Mouse (Mus musculus): ENCODE results near the gene Srebf2. TPM values are rescaled to one million over a fixed set of nuclear protein-coding genes. Genes with fewer than 3 reads are reported as not detected.

The Srebf2 gene
- polyA plus RNA-seq, 1 experiment from 2014 or later = 134 TPM

DNA sequence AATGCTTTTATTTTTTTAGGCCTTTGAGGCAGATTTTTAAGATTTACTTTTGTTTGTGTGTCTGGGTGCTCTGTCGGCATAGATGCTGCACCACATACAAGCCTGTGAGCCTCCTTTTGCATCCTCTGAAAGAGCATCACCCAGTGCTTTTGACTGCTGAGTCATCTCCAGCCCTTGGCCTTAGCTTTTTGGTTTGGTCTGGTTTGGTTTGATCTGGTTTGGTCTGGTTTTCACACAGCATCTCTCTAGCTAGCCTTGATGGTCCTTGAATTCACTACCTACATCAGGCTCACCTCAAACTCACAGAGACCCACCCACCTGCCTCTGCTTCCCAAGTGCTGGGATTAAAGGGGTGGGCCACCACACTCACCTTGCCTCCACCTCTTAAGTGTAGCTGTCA is 40.9 kb downstream of the Srebf2 start:
- Histone ChIP-seq H3K27ac (ENCODE audit: low read length) (no peak overlapping the region), H3K4me3 (ENCODE audit: low read length) (no peak overlapping the region), H3K9me3 (ENCODE audit: low read length) (peaks cover 2% of the 10 kb centered on the region; the same call in 1 of the 2 replicates), H3K4me1 (ENCODE audit: insufficient read depth, low read length) (0 out of 2 replicates have a peak, but pooled peaks cover 16% of the 10 kb centered on the region), H3K27me3 (ENCODE audit: insufficient read depth, low read length) (no peaks in the 10 kb centered on the region), H3K36me3 (ENCODE audit: insufficient read depth, low read length) (peaks cover 58% of the 10 kb centered on the region), H3K9ac (replicated peaks; ENCODE audit: low read length) (no peak overlapping the region), H3K4me2 (replicated peaks; ENCODE audit: low read depth, low read length) (no peak overlapping the region)
- 61% methylated on average over 1 of the region's 1 CpGs for WGBS
- no peak for ATAC-seq (ENCODE audit: low FRiP score, low TSS enrichment)

DNA sequence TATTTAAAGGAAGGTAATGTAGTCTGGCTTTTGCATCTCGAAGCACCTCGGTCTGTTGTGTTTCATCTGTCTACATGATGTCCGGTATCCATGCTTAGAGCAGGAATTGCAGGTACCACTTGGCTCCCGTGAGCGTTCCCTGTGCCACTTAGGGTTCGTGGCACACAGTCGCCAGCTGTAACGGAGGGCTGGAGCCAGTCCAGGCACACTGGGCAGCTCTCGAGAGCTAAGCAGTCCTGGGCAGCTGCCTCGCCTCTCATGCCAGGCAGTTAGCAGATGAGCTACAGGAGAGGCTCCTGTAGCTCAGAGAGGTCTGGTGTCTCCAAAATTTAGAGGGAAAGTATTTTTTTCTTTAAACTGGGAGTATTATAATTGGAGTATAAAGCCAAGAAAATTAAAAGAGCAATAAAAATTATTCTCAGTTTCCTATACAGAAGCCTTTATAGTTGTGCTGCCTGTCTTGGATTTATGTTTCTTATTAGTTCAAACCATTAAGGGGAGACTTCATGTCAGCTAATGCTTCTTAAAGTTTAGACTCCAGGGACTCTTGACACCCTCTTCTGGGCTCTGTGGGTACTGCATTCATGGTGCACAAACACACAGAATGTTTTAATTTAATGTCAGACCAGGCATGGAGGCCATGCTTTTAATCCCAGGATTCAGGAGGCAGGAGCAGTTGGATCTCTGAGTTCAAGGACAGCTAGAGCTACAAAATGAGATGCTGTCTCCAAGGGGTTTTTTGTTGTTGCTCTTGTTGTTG is 41.7 kb downstream of the Srebf2 start:
- Histone ChIP-seq H3K4me2 (replicated peaks; ENCODE audit: low read depth, low read length) (no peak overlapping the region), H3K4me1 (ENCODE audit: insufficient read depth, low read length) (0 out of 2 replicates have a peak, but pooled peaks cover 15% of the 10 kb centered on the region), H3K27ac (ENCODE audit: low read length) (no peak overlapping the region), H3K4me3 (ENCODE audit: low read length) (no peak overlapping the region), H3K36me3 (ENCODE audit: insufficient read depth, low read length) (peaks cover 59% of the 10 kb centered on the region), H3K9me3 (ENCODE audit: low read length) (peaks cover 2% of the 10 kb centered on the region; the same call in 1 of the 2 replicates), H3K27me3 (ENCODE audit: insufficient read depth, low read length) (no peaks in the 10 kb centered on the region), H3K9ac (replicated peaks; ENCODE audit: low read length) (no peak overlapping the region)
- 96% methylated on average over 10 of the region's 10 CpGs for WGBS
- no peak for ATAC-seq (ENCODE audit: low FRiP score, low TSS enrichment)

DNA sequence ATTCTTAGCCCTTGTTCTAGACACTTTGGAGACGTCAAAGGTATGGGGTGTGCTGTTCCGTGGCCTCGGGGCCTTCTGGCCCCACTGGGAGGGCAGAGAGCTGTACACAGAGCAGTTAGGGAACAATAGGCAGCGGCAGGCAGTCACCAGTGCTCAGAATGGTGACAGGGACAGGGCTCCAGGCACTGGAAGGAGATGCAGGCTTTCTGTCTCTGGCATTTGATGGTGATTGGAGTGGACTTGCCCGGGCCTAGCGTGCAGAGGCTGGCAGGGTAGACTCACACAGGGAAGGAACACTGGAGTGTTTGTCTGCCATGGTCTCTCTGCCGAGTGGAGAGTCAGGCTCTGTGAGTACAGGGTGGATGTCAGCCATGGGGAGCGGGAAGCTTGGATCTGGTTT is 45.6 kb downstream of the Srebf2 start:
- no peaks in the 10 kb centered on the region for H3K4me1 ChIP-seq (ENCODE audit: insufficient read depth, low read length)
- H3K4me2 ChIP-seq (replicated peaks; ENCODE audit: low read depth, low read length) = no peak overlapping the region
- peaks cover 2% of the 10 kb centered on the region; the same call in 1 of the 2 replicates for H3K9me3 ChIP-seq (ENCODE audit: low read length)
- H3K27me3 ChIP-seq (ENCODE audit: insufficient read depth, low read length) = no peaks in the 10 kb centered on the region
- H3K27ac ChIP-seq (ENCODE audit: low read length) = no peak overlapping the region
- H3K9ac ChIP-seq (replicated peaks; ENCODE audit: low read length) = no peak overlapping the region
- WGBS = 90% methylated on average over 8 of the region's 8 CpGs
- no peak overlapping the region for H3K4me3 ChIP-seq (ENCODE audit: low read length)
- no peak for ATAC-seq (ENCODE audit: low FRiP score, low TSS enrichment)
- peaks cover 61% of the 10 kb centered on the region for H3K36me3 ChIP-seq (ENCODE audit: insufficient read depth, low read length)

GRCm38 (mm10) chr15:82196300-82196699 is 49.3 kb downstream of the Srebf2 start:
- H3K4me2 ChIP-seq (replicated peaks; ENCODE audit: low read depth, low read length) = no peak overlapping the region
- no peaks in the 10 kb centered on the region for H3K9me3 ChIP-seq (ENCODE audit: low read length)
- WGBS = 84% methylated on average over 12 of the region's 12 CpGs
- H3K36me3 ChIP-seq (ENCODE audit: insufficient read depth, low read length) = peaks cover 80% of the 10 kb centered on the region
- H3K27me3 ChIP-seq (ENCODE audit: insufficient read depth, low read length) = no peaks in the 10 kb centered on the region
- no peak for ATAC-seq (ENCODE audit: low FRiP score, low TSS enrichment)
- H3K27ac ChIP-seq (ENCODE audit: low read length) = no peak overlapping the region
- no peak overlapping the region for H3K9ac ChIP-seq (replicated peaks; ENCODE audit: low read length)
- H3K4me3 ChIP-seq (ENCODE audit: low read length) = no peak overlapping the region
- H3K4me1 ChIP-seq (ENCODE audit: insufficient read depth, low read length) = no peaks in the 10 kb centered on the region

DNA sequence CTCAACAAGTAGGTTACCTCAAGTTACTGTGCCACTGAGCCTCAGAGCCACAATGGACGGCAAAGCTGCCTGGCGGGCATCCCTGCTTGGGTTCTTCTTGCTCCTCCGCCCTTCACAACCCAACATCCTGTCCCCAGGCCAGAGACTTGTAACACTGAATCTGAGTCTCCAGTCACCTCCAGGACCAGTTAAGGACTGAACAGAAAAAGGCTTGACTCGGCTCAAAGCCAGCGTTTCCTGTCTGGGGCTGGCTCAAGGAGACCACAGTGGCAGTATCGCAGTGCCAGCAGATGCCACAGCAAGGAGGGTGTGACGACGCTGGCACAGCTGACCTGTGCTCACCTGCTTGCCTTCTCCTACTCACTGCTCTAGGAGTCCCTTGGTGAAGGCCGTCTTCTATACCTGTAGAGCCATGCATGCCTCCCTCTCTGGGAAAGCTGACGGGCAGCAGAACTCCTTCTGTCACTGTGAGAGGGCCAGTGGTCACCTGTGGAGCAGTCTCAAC is 50.3 kb downstream of the Srebf2 start:
- WGBS = 90% methylated on average over 10 of the region's 10 CpGs
- no peaks in the 10 kb centered on the region for H3K4me1 ChIP-seq (ENCODE audit: insufficient read depth, low read length)
- peaks cover 85% of the 10 kb centered on the region for H3K36me3 ChIP-seq (ENCODE audit: insufficient read depth, low read length)
- no peak for ATAC-seq (ENCODE audit: low FRiP score, low TSS enrichment)
- H3K27ac ChIP-seq (ENCODE audit: low read length) = no peak overlapping the region
- H3K9me3 ChIP-seq (ENCODE audit: low read length) = no peaks in the 10 kb centered on the region
- H3K4me3 ChIP-seq (ENCODE audit: low read length) = no peak overlapping the region
- no peaks in the 10 kb centered on the region for H3K27me3 ChIP-seq (ENCODE audit: insufficient read depth, low read length)
- no peak overlapping the region for H3K4me2 ChIP-seq (replicated peaks; ENCODE audit: low read depth, low read length)
- no peak overlapping the region for H3K9ac ChIP-seq (replicated peaks; ENCODE audit: low read length)

GRCm38 (mm10) chr15:82197937-82198336 is 51.0 kb downstream of the Srebf2 start:
- Histone ChIP-seq H3K4me3 (ENCODE audit: low read length) (no peak overlapping the region), H3K9ac (replicated peaks; ENCODE audit: low read length) (no peak overlapping the region), H3K4me1 (ENCODE audit: insufficient read depth, low read length) (no peaks in the 10 kb centered on the region), H3K9me3 (ENCODE audit: low read length) (no peaks in the 10 kb centered on the region), H3K27me3 (ENCODE audit: insufficient read depth, low read length) (no peaks in the 10 kb centered on the region), H3K36me3 (ENCODE audit: insufficient read depth, low read length) (peaks cover 82% of the 10 kb centered on the region), H3K4me2 (replicated peaks; ENCODE audit: low read depth, low read length) (no peak overlapping the region), H3K27ac (ENCODE audit: low read length) (no peak overlapping the region)
- WGBS = 91% methylated on average over 11 of the region's 11 CpGs
- no peak for ATAC-seq (ENCODE audit: low FRiP score, low TSS enrichment)

GRCm38 (mm10) chr15:82198342-82198741 is 51.4 kb downstream of the Srebf2 start:
- no peak overlapping the region for H3K4me3 ChIP-seq (ENCODE audit: low read length)
- no peaks in the 10 kb centered on the region for H3K27me3 ChIP-seq (ENCODE audit: insufficient read depth, low read length)
- H3K27ac ChIP-seq (ENCODE audit: low read length) = no peak overlapping the region
- no peak for ATAC-seq (ENCODE audit: low FRiP score, low TSS enrichment)
- H3K9me3 ChIP-seq (ENCODE audit: low read length) = no peaks in the 10 kb centered on the region
- peaks cover 82% of the 10 kb centered on the region for H3K36me3 ChIP-seq (ENCODE audit: insufficient read depth, low read length)
- 89% methylated on average over 7 of the region's 7 CpGs for WGBS
- no peak overlapping the region for H3K9ac ChIP-seq (replicated peaks; ENCODE audit: low read length)
- no peak overlapping the region for H3K4me2 ChIP-seq (replicated peaks; ENCODE audit: low read depth, low read length)
- no peaks in the 10 kb centered on the region for H3K4me1 ChIP-seq (ENCODE audit: insufficient read depth, low read length)

DNA sequence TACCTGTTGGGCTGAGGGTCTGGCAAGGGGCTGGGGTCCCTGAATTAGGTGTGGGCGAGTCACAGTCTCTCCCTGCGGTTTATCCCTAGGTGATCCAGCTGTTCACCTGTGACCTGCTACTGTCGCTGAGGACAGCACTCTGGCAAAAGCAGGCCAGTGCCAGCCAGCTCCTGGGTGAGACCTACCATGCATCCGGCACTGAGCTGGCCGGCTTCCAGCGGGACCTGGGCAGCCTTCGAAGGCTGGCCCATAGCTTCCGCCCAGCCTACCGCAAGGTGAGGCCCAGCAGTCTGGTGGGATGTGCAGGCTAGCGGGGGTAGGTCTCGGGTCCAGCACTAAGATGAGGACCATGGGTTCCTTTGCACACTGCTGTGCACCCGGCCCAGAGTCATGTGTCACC is 52.6 kb downstream of the Srebf2 start:
- Histone ChIP-seq H3K9ac (replicated peaks; ENCODE audit: low read length) (no peak overlapping the region), H3K27me3 (ENCODE audit: insufficient read depth, low read length) (no peaks in the 10 kb centered on the region), H3K36me3 (ENCODE audit: insufficient read depth, low read length) (peaks cover 79% of the 10 kb centered on the region), H3K27ac (ENCODE audit: low read length) (no peak overlapping the region), H3K4me2 (replicated peaks; ENCODE audit: low read depth, low read length) (no peak overlapping the region), H3K4me3 (ENCODE audit: low read length) (no peak overlapping the region), H3K9me3 (ENCODE audit: low read length) (no peaks in the 10 kb centered on the region), H3K4me1 (ENCODE audit: insufficient read depth, low read length) (no peaks in the 10 kb centered on the region)
- no peak for ATAC-seq (ENCODE audit: low FRiP score, low TSS enrichment)
- 84% methylated on average over 12 of the region's 12 CpGs for WGBS

DNA sequence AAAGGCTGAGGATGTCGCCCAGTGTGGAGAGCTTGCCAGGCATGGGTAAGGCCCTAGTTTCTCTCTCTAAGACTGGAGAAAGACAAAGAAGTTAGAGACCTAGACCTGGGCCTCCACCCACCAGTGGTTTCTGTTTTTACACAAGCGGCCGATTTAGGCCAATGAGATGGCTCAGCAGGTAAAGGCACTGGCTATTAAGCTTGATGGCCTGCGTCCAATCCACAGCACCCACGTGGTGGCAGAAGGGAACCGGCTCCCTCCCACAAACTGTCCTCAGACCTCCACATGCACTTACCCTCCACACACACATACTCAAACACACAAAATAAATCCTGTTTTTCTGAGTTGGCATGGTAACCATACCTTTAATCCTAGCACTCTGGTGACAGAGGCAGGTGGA is 55.1 kb downstream of the Srebf2 start:
- ATAC-seq (ENCODE audit: low FRiP score, low TSS enrichment) = no peak
- Histone ChIP-seq H3K36me3 (ENCODE audit: insufficient read depth, low read length) (peaks cover 70% of the 10 kb centered on the region), H3K9ac (replicated peaks; ENCODE audit: low read length) (no peak overlapping the region), H3K4me1 (ENCODE audit: insufficient read depth, low read length) (peaks cover 9% of the 10 kb centered on the region), H3K4me3 (ENCODE audit: low read length) (no peak overlapping the region), H3K4me2 (replicated peaks; ENCODE audit: low read depth, low read length) (no peak overlapping the region), H3K9me3 (ENCODE audit: low read length) (no peaks in the 10 kb centered on the region), H3K27ac (ENCODE audit: low read length) (no peak overlapping the region), H3K27me3 (ENCODE audit: insufficient read depth, low read length) (peaks cover 18% of the 10 kb centered on the region)
- 69% methylated on average over 6 of the region's 6 CpGs for WGBS

GRCm38 (mm10) chr15:82203090-82203489 is 56.1 kb downstream of the Srebf2 start:
- peaks cover 28% of the 10 kb centered on the region for H3K27me3 ChIP-seq (ENCODE audit: insufficient read depth, low read length)
- no peak overlapping the region for H3K9ac ChIP-seq (replicated peaks; ENCODE audit: low read length)
- no peaks in the 10 kb centered on the region for H3K9me3 ChIP-seq (ENCODE audit: low read length)
- no peak overlapping the region for H3K4me2 ChIP-seq (replicated peaks; ENCODE audit: low read depth, low read length)
- no peak overlapping the region for H3K4me3 ChIP-seq (ENCODE audit: low read length)
- peaks cover 60% of the 10 kb centered on the region for H3K36me3 ChIP-seq (ENCODE audit: insufficient read depth, low read length)
- peaks cover 12% of the 10 kb centered on the region for H3K4me1 ChIP-seq (ENCODE audit: insufficient read depth, low read length)
- 94% methylated on average over 10 of the region's 10 CpGs for WGBS
- no peak for ATAC-seq (ENCODE audit: low FRiP score, low TSS enrichment)
- H3K27ac ChIP-seq (ENCODE audit: low read length) = no peak overlapping the region

Data from kidney, embryonic 16.5 days (tissue).